Mouse (Mus musculus): ENCODE results near the gene Cenpv.

DNA sequence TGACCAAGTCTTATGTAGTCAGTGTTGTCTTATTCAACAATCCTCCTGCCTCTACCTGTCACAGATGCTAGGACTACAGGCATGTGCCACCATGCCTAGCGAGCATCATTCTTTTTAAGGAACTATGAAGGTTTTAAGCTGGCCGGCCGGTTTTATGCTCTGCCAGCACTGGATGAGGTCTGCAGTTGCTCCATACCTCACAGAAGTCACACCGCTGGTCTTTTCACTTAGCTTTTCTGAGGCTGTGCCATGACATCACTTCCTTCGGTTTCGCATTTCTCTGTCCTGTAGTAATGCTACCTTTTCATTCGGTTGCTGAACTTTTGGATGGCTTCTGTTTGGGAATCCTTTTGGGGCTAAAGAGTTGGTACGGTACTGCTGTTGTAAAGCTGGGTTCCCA is 2.5 kb upstream of the Cenpv start:
- TF ChIP-seq ZNF384 (IDR thresholded peaks at IDR 0.05; ENCODE audit: low read depth, low read length) = no peak
- TF ChIP-seq CTCF (conservative IDR thresholded peaks at IDR 0.05 in 1 of 2, IDR thresholded peaks at IDR 0.05 in 1 of 2; ENCODE audit: low read depth in 2 of 2, low read length in 2 of 2) = no peak
- no peak for TF ChIP-seq SMC3 (IDR thresholded peaks at IDR 0.05; ENCODE audit: low read depth, low read length)
- no peak for TF ChIP-seq ZMIZ1 (IDR thresholded peaks at IDR 0.05; ENCODE audit: low read depth, low read length)
- peak; percentile 64 for TF ChIP-seq POLR2A (IDR thresholded peaks at IDR 0.05; ENCODE audit: low read depth, low read length)
- TF ChIP-seq ZKSCAN1 (IDR thresholded peaks at IDR 0.05; ENCODE audit: borderline replicate concordance, low read depth, low read length) = no peak
- TF ChIP-seq POLR2AphosphoS2 (IDR thresholded peaks at IDR 0.05; ENCODE audit: low read depth, low read length) = no peak

All from CH12.LX (cell line).